Mouse (Mus musculus): ENCODE data around the gene Pde4d. TPM values are rescaled to one million over a fixed set of nuclear protein-coding genes. Genes with fewer than 3 reads are reported as not detected.
A peak's percentile ranks its signal among the peaks of the same experiment; 100 is the strongest.

The Pde4d gene
- polyA plus RNA-seq, 1 experiment from 2014 or later = 18.6 TPM

- H3K36me3 ChIP-seq (ENCODE audit: control insufficient read depth, insufficient read depth, low read length) = no peaks in the 10 kb centered on the region
- ATAC-seq (replicated peaks; ENCODE audit: low FRiP score, low TSS enrichment, low read depth) = peak; percentile 66
- H3K9me3 ChIP-seq (ENCODE audit: control insufficient read depth, low read length) = no peaks in the 10 kb centered on the region
- H3K27ac ChIP-seq (ENCODE audit: low read depth) = peak overlapping the region; percentile 57
- H3K4me1 ChIP-seq (replicated peaks; ENCODE audit: control insufficient read depth, insufficient read depth, low read length) = peaks cover 18% of the 10 kb centered on the region; the same call in 1 of the 2 replicates
- no peak overlapping the region for H3K4me3 ChIP-seq (ENCODE audit: low read depth, low read length)
- peak; percentile 48 for DNase-seq (ENCODE audit: low spot score)
- WGBS = 50% methylated on average over 2 of the region's 2 CpGs
- no peaks in the 10 kb centered on the region for H3K27me3 ChIP-seq (replicated peaks; ENCODE audit: control insufficient read depth, insufficient read depth, low read length)
- H3K9ac ChIP-seq (ENCODE audit: low read length) = no peak overlapping the region
- H3K4me2 ChIP-seq (ENCODE audit: low read length) = no peak overlapping the region
These were observed 1244.0 kb downstream of the Pde4d start for GRCm38 (mm10) chr13:109693769-109694168.

- H3K4me2 ChIP-seq (ENCODE audit: low read length) = no peak overlapping the region
- H3K9me3 ChIP-seq (ENCODE audit: control insufficient read depth, low read length) = no peaks in the 10 kb centered on the region
- WGBS = 76% methylated on average over 2 of the region's 2 CpGs
- H3K9ac ChIP-seq (ENCODE audit: low read length) = no peak overlapping the region
- H3K4me3 ChIP-seq (ENCODE audit: low read depth, low read length) = no peak overlapping the region
- no peaks in the 10 kb centered on the region for H3K27me3 ChIP-seq (replicated peaks; ENCODE audit: control insufficient read depth, insufficient read depth, low read length)
- no peaks in the 10 kb centered on the region for H3K36me3 ChIP-seq (ENCODE audit: control insufficient read depth, insufficient read depth, low read length)
- H3K4me1 ChIP-seq (replicated peaks; ENCODE audit: control insufficient read depth, insufficient read depth, low read length) = peaks cover 18% of the 10 kb centered on the region; the same call in 1 of the 2 replicates
- DNase-seq (ENCODE audit: low spot score) (no peak), ATAC-seq (replicated peaks; ENCODE audit: low FRiP score, low TSS enrichment, low read depth) (peak; percentile 12; the same call in 1 of the 2 replicates)
- H3K27ac ChIP-seq (ENCODE audit: low read depth) = no peak overlapping the region; the same call in 1 of the 2 replicates
These were observed 1244.5 kb downstream of the Pde4d start for GRCm38 (mm10) chr13:109694293-109694692.

- Histone ChIP-seq H3K27me3 (replicated peaks; ENCODE audit: control insufficient read depth, insufficient read depth, low read length) (no peaks in the 10 kb centered on the region), H3K4me1 (replicated peaks; ENCODE audit: control insufficient read depth, insufficient read depth, low read length) (peaks cover 18% of the 10 kb centered on the region; the same call in 1 of the 2 replicates), H3K36me3 (ENCODE audit: control insufficient read depth, insufficient read depth, low read length) (no peaks in the 10 kb centered on the region), H3K4me3 (ENCODE audit: low read depth, low read length) (no peak overlapping the region), H3K9me3 (ENCODE audit: control insufficient read depth, low read length) (no peaks in the 10 kb centered on the region), H3K27ac (ENCODE audit: low read depth) (peak overlapping the region; percentile 60; the same call in 1 of the 2 replicates), H3K4me2 (ENCODE audit: low read length) (no peak overlapping the region), H3K9ac (ENCODE audit: low read length) (no peak overlapping the region)
- DNase-seq (ENCODE audit: low spot score) = no peak
- ATAC-seq (replicated peaks; ENCODE audit: low FRiP score, low TSS enrichment, low read depth) = peak; percentile 84
- WGBS = 50% methylated on average over 6 of the region's 6 CpGs
These were observed 1245.3 kb downstream of the Pde4d start for GRCm38 (mm10) chr13:109695098-109695497.

GRCm38 (mm10) chr13:109706141-109706540, 1256.4 kb downstream of the Pde4d start:
- Histone ChIP-seq H3K36me3 (ENCODE audit: control insufficient read depth, insufficient read depth, low read length) (no peaks in the 10 kb centered on the region), H3K4me1 (replicated peaks; ENCODE audit: control insufficient read depth, insufficient read depth, low read length) (no peaks in the 10 kb centered on the region)
- ATAC-seq (replicated peaks; ENCODE audit: low FRiP score, low TSS enrichment, low read depth) = no peak

GRCm38 (mm10) chr13:109706579-109706978, 1256.8 kb downstream of the Pde4d start:
- H3K4me3 ChIP-seq (ENCODE audit: low read depth, low read length) = no peak overlapping the region
- no peaks in the 10 kb centered on the region for H3K9me3 ChIP-seq (ENCODE audit: control insufficient read depth, low read length)
- H3K4me2 ChIP-seq (ENCODE audit: low read length) = no peak overlapping the region
- WGBS = 87% methylated on average over 5 of the region's 5 CpGs
- no peaks in the 10 kb centered on the region for H3K4me1 ChIP-seq (replicated peaks; ENCODE audit: control insufficient read depth, insufficient read depth, low read length)
- H3K36me3 ChIP-seq (ENCODE audit: control insufficient read depth, insufficient read depth, low read length) = no peaks in the 10 kb centered on the region
- ATAC-seq (replicated peaks; ENCODE audit: low FRiP score, low TSS enrichment, low read depth) = no peak
- H3K9ac ChIP-seq (ENCODE audit: low read length) = no peak overlapping the region
- no peak for DNase-seq (ENCODE audit: low spot score)
- H3K27me3 ChIP-seq (replicated peaks; ENCODE audit: control insufficient read depth, insufficient read depth, low read length) = no peaks in the 10 kb centered on the region
- H3K27ac ChIP-seq (ENCODE audit: low read depth) = no peak overlapping the region

More at GRCm38 (mm10) chr13:109706141-109706540, 1256.4 kb downstream of the Pde4d start:
- H3K4me3 ChIP-seq (ENCODE audit: low read depth, low read length) = no peak overlapping the region
- 71% methylated on average over 2 of the region's 2 CpGs for WGBS
- H3K27ac ChIP-seq (ENCODE audit: low read depth) = no peak overlapping the region
- no peaks in the 10 kb centered on the region for H3K27me3 ChIP-seq (replicated peaks; ENCODE audit: control insufficient read depth, insufficient read depth, low read length)
- H3K9ac ChIP-seq (ENCODE audit: low read length) = no peak overlapping the region
- no peak for DNase-seq (ENCODE audit: low spot score)
- no peaks in the 10 kb centered on the region for H3K9me3 ChIP-seq (ENCODE audit: control insufficient read depth, low read length)
- no peak overlapping the region for H3K4me2 ChIP-seq (ENCODE audit: low read length)

GRCm38 (mm10) chr13:109707154-109707553, 1257.4 kb downstream of the Pde4d start:
- WGBS = 86% methylated on average over 4 of the region's 4 CpGs
- Histone ChIP-seq H3K27ac (ENCODE audit: low read depth) (no peak overlapping the region), H3K4me3 (ENCODE audit: low read depth, low read length) (no peak overlapping the region), H3K4me1 (replicated peaks; ENCODE audit: control insufficient read depth, insufficient read depth, low read length) (no peaks in the 10 kb centered on the region), H3K36me3 (ENCODE audit: control insufficient read depth, insufficient read depth, low read length) (no peaks in the 10 kb centered on the region), H3K4me2 (ENCODE audit: low read length) (no peak overlapping the region), H3K9me3 (ENCODE audit: control insufficient read depth, low read length) (no peaks in the 10 kb centered on the region), H3K27me3 (replicated peaks; ENCODE audit: control insufficient read depth, insufficient read depth, low read length) (no peaks in the 10 kb centered on the region), H3K9ac (ENCODE audit: low read length) (no peak overlapping the region)
- DNase-seq (ENCODE audit: low spot score) (no peak), ATAC-seq (replicated peaks; ENCODE audit: low FRiP score, low TSS enrichment, low read depth) (no peak)

GRCm38 (mm10) chr13:109708326-109708725, 1258.6 kb downstream of the Pde4d start:
- DNase-seq (ENCODE audit: low spot score) = no peak
- 84% methylated on average over 2 of the region's 2 CpGs for WGBS

GRCm38 (mm10) chr13:109714581-109714980, 1264.8 kb downstream of the Pde4d start:
- Histone ChIP-seq H3K4me3 (ENCODE audit: low read depth, low read length) (no peak overlapping the region), H3K36me3 (ENCODE audit: control insufficient read depth, insufficient read depth, low read length) (no peaks in the 10 kb centered on the region), H3K27ac (ENCODE audit: low read depth) (no peak overlapping the region), H3K9ac (ENCODE audit: low read length) (no peak overlapping the region), H3K4me2 (ENCODE audit: low read length) (no peak overlapping the region), H3K4me1 (replicated peaks; ENCODE audit: control insufficient read depth, insufficient read depth, low read length) (peaks cover 10% of the 10 kb centered on the region), H3K9me3 (ENCODE audit: control insufficient read depth, low read length) (no peaks in the 10 kb centered on the region), H3K27me3 (replicated peaks; ENCODE audit: control insufficient read depth, insufficient read depth, low read length) (no peaks in the 10 kb centered on the region)
- WGBS = 95% methylated on average over 2 of the region's 2 CpGs
- ATAC-seq (replicated peaks; ENCODE audit: low FRiP score, low TSS enrichment, low read depth) = no peak
- DNase-seq (ENCODE audit: low spot score) = no peak

More at GRCm38 (mm10) chr13:109708326-109708725, 1258.6 kb downstream of the Pde4d start:
- Histone ChIP-seq H3K27ac (ENCODE audit: low read depth) (no peak overlapping the region), H3K4me3 (ENCODE audit: low read depth, low read length) (no peak overlapping the region), H3K9ac (ENCODE audit: low read length) (no peak overlapping the region), H3K36me3 (ENCODE audit: control insufficient read depth, insufficient read depth, low read length) (no peaks in the 10 kb centered on the region), H3K9me3 (ENCODE audit: control insufficient read depth, low read length) (no peaks in the 10 kb centered on the region), H3K27me3 (replicated peaks; ENCODE audit: control insufficient read depth, insufficient read depth, low read length) (no peaks in the 10 kb centered on the region), H3K4me2 (ENCODE audit: low read length) (no peak overlapping the region), H3K4me1 (replicated peaks; ENCODE audit: control insufficient read depth, insufficient read depth, low read length) (no peaks in the 10 kb centered on the region)
- ATAC-seq (replicated peaks; ENCODE audit: low FRiP score, low TSS enrichment, low read depth) = no peak

- Histone ChIP-seq H3K4me3 (ENCODE audit: low read depth, low read length) (no peak overlapping the region), H3K9ac (ENCODE audit: low read length) (no peak overlapping the region), H3K27me3 (replicated peaks; ENCODE audit: control insufficient read depth, insufficient read depth, low read length) (no peaks in the 10 kb centered on the region), H3K4me1 (replicated peaks; ENCODE audit: control insufficient read depth, insufficient read depth, low read length) (peaks cover 10% of the 10 kb centered on the region), H3K27ac (ENCODE audit: low read depth) (no peak overlapping the region), H3K9me3 (ENCODE audit: control insufficient read depth, low read length) (no peaks in the 10 kb centered on the region), H3K4me2 (ENCODE audit: low read length) (no peak overlapping the region), H3K36me3 (ENCODE audit: control insufficient read depth, insufficient read depth, low read length) (no peaks in the 10 kb centered on the region)
- 42% methylated on average over 1 of the region's 1 CpGs for WGBS
- ATAC-seq (replicated peaks; ENCODE audit: low FRiP score, low TSS enrichment, low read depth) (no peak), DNase-seq (ENCODE audit: low spot score) (no peak)
These were observed 1265.6 kb downstream of the Pde4d start for GRCm38 (mm10) chr13:109715321-109715720.
